Mouse (Mus musculus): ENCODE measurements around the gene Il12rb2. TPM values are rescaled to one million over a fixed set of nuclear protein-coding genes. Genes with fewer than 3 reads are reported as not detected.
A peak's percentile ranks its signal among the peaks of the same experiment; 100 is the strongest.

Il12rb2 gene
- total RNA-seq (2014; fragmentation: Nextera tagmentation) (3.1 and 4.7 TPM in 2 replicates), total RNA-seq (2017) (0.27 and 0.29 TPM in 2 replicates), polyA plus RNA-seq (2012) (0.10 and 0.15 TPM in 2 replicates)

DNA sequence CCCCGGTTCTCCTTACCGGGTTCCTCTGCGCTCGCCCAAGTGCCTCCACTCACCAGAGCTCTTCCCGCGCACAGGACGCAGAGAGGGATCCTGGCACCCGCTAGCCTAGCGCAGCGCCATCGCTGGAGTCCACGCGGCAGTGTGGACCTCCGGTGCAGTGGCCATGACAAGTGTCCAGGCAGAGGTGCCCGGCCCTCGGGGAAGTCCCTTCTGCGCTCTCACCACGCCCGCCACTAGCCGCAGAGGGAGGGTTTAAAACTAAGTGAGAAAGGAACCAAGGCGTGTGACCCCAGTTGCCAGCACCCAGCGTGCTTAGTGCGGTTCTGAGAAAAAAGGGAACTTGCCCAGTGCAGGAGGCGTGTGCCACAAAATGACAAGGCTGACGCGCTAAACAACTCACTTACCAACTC lies at the start of gene Il12rb2:
TSS of gene Il12rb2 (minus strand) at position 207 of the 410 bp plus-strand sequence.
- Histone ChIP-seq H3K27me3 (ENCODE audit: insufficient read depth, low read length) (peaks cover 6% of the 10 kb centered on the region; the same call in 1 of the 2 replicates), H3K4me3 (ENCODE audit: low read depth, low read length) (peak within 1 kb of the TSS; percentile 49; the same call in 1 of the 2 replicates), H3K9me3 (replicated peaks) (0 out of 2 replicates have a peak, but pooled peaks cover 3% of the 10 kb centered on the region), H3K36me3 (replicated peaks) (no peaks in the 10 kb centered on the region), H3K4me1 (ENCODE audit: insufficient read depth, low read depth, low read length) (peaks cover 10% of the 10 kb centered on the region)
- ATAC-seq (ENCODE audit: extremely low read depth, insufficient number of reproducible peaks, low FRiP score, poor library complexity, severe bottlenecking): peak; percentile 49
- TF ChIP-seq TAL1 (conservative IDR thresholded peaks at IDR 0.05; ENCODE audit: low read depth, low read length) (no peak), GATA1 (IDR thresholded peaks at IDR 0.05; ENCODE audit: borderline replicate concordance, low read length) (no peak), GATA2 (IDR thresholded peaks at IDR 0.05; ENCODE audit: borderline replicate concordance, low read depth, low read length) (no peak), POLR2AphosphoS5 (IDR thresholded peaks at IDR 0.05; ENCODE audit: insufficient replicate concordance, low read depth, low read length) (no peak), CTCF (IDR thresholded peaks at IDR 0.05; ENCODE audit: low read depth, low read length) (no peak)
- peak; percentile 4 for DNase-seq (ENCODE audit: low spot score)

DNA sequence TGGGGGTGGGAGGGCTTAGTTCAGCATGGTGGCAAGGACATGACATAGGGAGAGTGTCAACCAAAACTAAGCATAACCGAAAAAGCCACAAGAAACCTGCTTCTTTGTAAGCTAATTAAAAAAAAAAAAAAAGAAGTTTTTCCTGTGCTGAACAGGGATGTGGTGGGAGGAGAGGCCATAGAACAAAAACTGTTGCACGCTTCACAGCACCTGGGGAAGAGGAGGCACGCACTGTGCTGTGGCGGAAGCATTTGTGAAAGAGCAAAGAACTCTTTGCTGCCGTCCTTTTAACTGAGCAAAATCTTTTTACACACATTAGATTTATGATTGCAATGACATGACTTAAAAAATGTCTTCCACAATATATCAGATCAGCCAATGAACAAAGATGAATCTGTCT lies 45.8 kb upstream of the Il12rb2 start:
- ATAC-seq (ENCODE audit: extremely low read depth, insufficient number of reproducible peaks, low FRiP score, poor library complexity, severe bottlenecking) (no peak), DNase-seq (ENCODE audit: low spot score) (no peak)
- Histone ChIP-seq H3K4me3 (ENCODE audit: low read depth, low read length) (no peak overlapping the region), H3K36me3 (replicated peaks) (no peaks in the 10 kb centered on the region), H3K9me3 (replicated peaks) (no peaks in the 10 kb centered on the region), H3K4me1 (ENCODE audit: insufficient read depth, low read depth, low read length) (no peaks in the 10 kb centered on the region), H3K27me3 (ENCODE audit: insufficient read depth, low read length) (peaks cover 10% of the 10 kb centered on the region; the same call in 1 of the 2 replicates)
- TF ChIP-seq CTCF (IDR thresholded peaks at IDR 0.05; ENCODE audit: low read depth, low read length) (no peak), GATA2 (IDR thresholded peaks at IDR 0.05; ENCODE audit: borderline replicate concordance, low read depth, low read length) (no peak)

DNA sequence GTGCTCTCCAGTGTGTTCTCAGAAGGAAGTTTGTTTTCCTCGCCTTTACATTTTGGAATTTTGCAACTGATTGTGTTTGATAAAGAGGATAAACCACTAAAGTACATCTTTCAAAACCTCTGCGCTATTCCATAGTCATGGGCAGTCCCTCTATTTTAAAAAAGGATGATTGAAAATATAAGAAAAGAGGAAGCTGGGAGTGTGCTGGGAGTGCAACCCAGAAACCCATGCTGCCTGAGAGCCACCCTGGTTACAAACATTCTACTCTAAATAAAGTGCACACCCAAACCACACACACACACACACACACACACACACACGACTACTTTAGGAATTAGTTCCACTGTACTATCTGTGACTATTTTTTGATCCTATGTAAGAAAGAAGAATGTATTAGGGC lies 40.6 kb upstream of the Il12rb2 start:
- no peaks in the 10 kb centered on the region for H3K36me3 ChIP-seq (replicated peaks)
- no peaks in the 10 kb centered on the region; the same call in none of the 2 replicates for H3K27me3 ChIP-seq (ENCODE audit: insufficient read depth, low read length)
- no peak overlapping the region for H3K4me3 ChIP-seq (ENCODE audit: low read depth, low read length)
- no peaks in the 10 kb centered on the region for H3K4me1 ChIP-seq (ENCODE audit: insufficient read depth, low read depth, low read length)
- ATAC-seq (ENCODE audit: extremely low read depth, insufficient number of reproducible peaks, low FRiP score, poor library complexity, severe bottlenecking) (no peak), DNase-seq (ENCODE audit: low spot score) (no peak)
- TF ChIP-seq GATA2 (IDR thresholded peaks at IDR 0.05; ENCODE audit: borderline replicate concordance, low read depth, low read length): no peak
- TF ChIP-seq CTCF (IDR thresholded peaks at IDR 0.05; ENCODE audit: low read depth, low read length): no peak
- TF ChIP-seq TAL1 (conservative IDR thresholded peaks at IDR 0.05; ENCODE audit: low read depth, low read length): no peak
- TF ChIP-seq GATA1 (IDR thresholded peaks at IDR 0.05; ENCODE audit: borderline replicate concordance, low read length): no peak
- no peak for TF ChIP-seq POLR2AphosphoS5 (IDR thresholded peaks at IDR 0.05; ENCODE audit: insufficient replicate concordance, low read depth, low read length)
- H3K9me3 ChIP-seq (replicated peaks): no peaks in the 10 kb centered on the region

DNA sequence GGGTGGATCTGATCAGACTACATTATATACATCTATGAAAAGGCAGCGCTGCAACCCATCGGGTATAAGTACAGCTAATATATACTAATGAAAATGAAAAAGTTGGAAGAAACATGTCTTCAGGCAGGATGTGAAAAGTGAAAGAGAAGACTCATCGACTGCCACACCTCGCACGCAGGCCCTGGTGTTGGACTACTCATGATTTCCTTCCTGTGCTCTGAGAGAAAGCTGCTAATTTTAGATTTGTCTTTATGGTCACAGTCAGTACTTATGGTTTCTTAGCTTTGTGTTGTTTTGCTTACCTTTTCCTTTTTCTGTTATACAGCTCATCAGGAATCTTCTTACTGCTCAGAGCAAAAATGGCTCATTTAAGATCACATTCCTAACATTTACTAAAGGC lies 39.3 kb upstream of the Il12rb2 start:
- no peaks in the 10 kb centered on the region for H3K36me3 ChIP-seq (replicated peaks)
- no peaks in the 10 kb centered on the region; the same call in 1 of the 2 replicates for H3K27me3 ChIP-seq (ENCODE audit: insufficient read depth, low read length)
- no peaks in the 10 kb centered on the region for H3K9me3 ChIP-seq (replicated peaks)
- no peak for TF ChIP-seq TAL1 (conservative IDR thresholded peaks at IDR 0.05; ENCODE audit: low read depth, low read length)
- no peak for TF ChIP-seq POLR2AphosphoS5 (IDR thresholded peaks at IDR 0.05; ENCODE audit: insufficient replicate concordance, low read depth, low read length)
- no peak for TF ChIP-seq GATA2 (IDR thresholded peaks at IDR 0.05; ENCODE audit: borderline replicate concordance, low read depth, low read length)
- TF ChIP-seq CTCF (IDR thresholded peaks at IDR 0.05; ENCODE audit: low read depth, low read length): no peak
- no peak for TF ChIP-seq GATA1 (IDR thresholded peaks at IDR 0.05; ENCODE audit: borderline replicate concordance, low read length)
- DNase-seq (ENCODE audit: low spot score) (no peak), ATAC-seq (ENCODE audit: extremely low read depth, insufficient number of reproducible peaks, low FRiP score, poor library complexity, severe bottlenecking) (no peak)
- no peak overlapping the region for H3K4me3 ChIP-seq (ENCODE audit: low read depth, low read length)
- no peaks in the 10 kb centered on the region for H3K4me1 ChIP-seq (ENCODE audit: insufficient read depth, low read depth, low read length)

DNA sequence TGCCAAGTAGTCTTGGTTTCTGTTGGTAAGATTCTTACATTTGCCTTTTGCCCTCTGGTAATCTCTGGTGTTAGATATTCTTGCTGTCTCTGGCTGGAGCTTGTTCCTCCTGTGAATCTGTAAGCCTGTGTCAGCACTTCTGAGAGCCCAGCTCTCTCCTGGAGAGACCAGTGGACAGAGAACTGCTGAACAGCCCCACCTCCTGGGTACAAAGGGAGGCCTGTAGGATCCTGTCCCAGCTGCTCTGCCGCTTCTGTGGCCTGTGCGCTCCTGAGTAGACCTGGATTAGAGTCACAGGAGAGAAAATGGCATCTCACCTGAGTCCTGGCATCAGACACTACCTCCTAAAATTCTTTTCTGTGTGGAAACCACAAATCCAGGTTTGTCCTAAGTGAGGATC lies 37.4 kb upstream of the Il12rb2 start:
- DNase-seq (ENCODE audit: low spot score) (no peak), ATAC-seq (ENCODE audit: extremely low read depth, insufficient number of reproducible peaks, low FRiP score, poor library complexity, severe bottlenecking) (no peak)
- TF ChIP-seq TAL1 (conservative IDR thresholded peaks at IDR 0.05; ENCODE audit: low read depth, low read length): no peak
- no peak for TF ChIP-seq GATA2 (IDR thresholded peaks at IDR 0.05; ENCODE audit: borderline replicate concordance, low read depth, low read length)
- Histone ChIP-seq H3K4me3 (ENCODE audit: low read depth, low read length) (no peak overlapping the region), H3K36me3 (replicated peaks) (no peaks in the 10 kb centered on the region), H3K27me3 (ENCODE audit: insufficient read depth, low read length) (no peaks in the 10 kb centered on the region; the same call in 1 of the 2 replicates), H3K9me3 (replicated peaks) (no peaks in the 10 kb centered on the region), H3K4me1 (ENCODE audit: insufficient read depth, low read depth, low read length) (no peaks in the 10 kb centered on the region)

DNA sequence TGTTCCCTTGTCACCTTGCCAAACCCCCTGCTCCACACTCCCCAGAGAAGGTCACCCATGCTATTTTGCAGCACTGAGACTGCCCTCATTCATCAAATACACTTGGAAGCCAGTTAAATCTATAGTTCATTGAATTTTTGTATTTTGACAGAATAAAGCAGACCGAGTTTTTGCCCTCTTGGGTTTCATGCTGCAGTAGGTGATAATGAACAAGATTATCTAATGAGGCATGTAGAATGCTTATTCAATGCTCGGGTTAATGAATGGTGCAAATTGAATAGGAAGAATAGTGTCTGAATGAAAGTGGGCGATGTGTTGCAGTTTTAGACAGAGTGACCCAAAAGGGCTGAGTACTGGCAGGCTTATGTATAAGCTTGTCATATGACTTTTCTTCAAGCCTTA lies 29.3 kb upstream of the Il12rb2 start:
- DNase-seq (ENCODE audit: low spot score): no peak
- TF ChIP-seq GATA1 (IDR thresholded peaks at IDR 0.05; ENCODE audit: borderline replicate concordance, low read length) (no peak), POLR2AphosphoS5 (IDR thresholded peaks at IDR 0.05; ENCODE audit: insufficient replicate concordance, low read depth, low read length) (no peak), GATA2 (IDR thresholded peaks at IDR 0.05; ENCODE audit: borderline replicate concordance, low read depth, low read length) (no peak), CTCF (IDR thresholded peaks at IDR 0.05; ENCODE audit: low read depth, low read length) (no peak), TAL1 (conservative IDR thresholded peaks at IDR 0.05; ENCODE audit: low read depth, low read length) (no peak)
- no peaks in the 10 kb centered on the region for H3K36me3 ChIP-seq (replicated peaks)
- no peak overlapping the region for H3K4me3 ChIP-seq (ENCODE audit: low read depth, low read length)
- H3K27me3 ChIP-seq (ENCODE audit: insufficient read depth, low read length): no peaks in the 10 kb centered on the region; the same call in 1 of the 2 replicates
- H3K4me1 ChIP-seq (ENCODE audit: insufficient read depth, low read depth, low read length): no peaks in the 10 kb centered on the region
- no peak for ATAC-seq (ENCODE audit: extremely low read depth, insufficient number of reproducible peaks, low FRiP score, poor library complexity, severe bottlenecking)
- no peaks in the 10 kb centered on the region for H3K9me3 ChIP-seq (replicated peaks)

DNA sequence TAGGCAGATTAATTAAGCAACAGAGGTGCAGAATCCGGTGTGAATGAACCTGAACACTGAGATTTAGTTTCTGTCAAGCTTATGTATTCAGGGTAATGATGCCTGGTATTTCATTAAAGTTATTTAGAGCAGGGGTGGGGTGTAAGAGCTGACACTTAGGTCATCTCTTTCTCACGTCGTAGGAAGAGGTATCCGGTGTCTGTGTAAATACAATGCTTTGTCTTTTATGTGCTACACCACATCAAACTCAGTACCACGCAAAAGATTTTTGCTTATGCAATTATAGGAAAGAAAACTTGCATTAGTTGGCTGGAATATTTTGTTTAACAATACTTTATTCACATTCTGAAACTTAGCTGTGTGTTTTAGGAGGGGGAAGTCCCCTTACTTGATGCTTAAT lies 23.6 kb upstream of the Il12rb2 start:
- no peak for ATAC-seq (ENCODE audit: extremely low read depth, insufficient number of reproducible peaks, low FRiP score, poor library complexity, severe bottlenecking)
- no peak for DNase-seq (ENCODE audit: low spot score)

More for the DNA sequence above, 23.6 kb upstream of the Il12rb2 start:
- Histone ChIP-seq H3K27me3 (ENCODE audit: insufficient read depth, low read length) (no peaks in the 10 kb centered on the region), H3K4me1 (ENCODE audit: insufficient read depth, low read depth, low read length) (no peaks in the 10 kb centered on the region), H3K4me3 (ENCODE audit: low read depth, low read length) (no peak overlapping the region), H3K36me3 (replicated peaks) (no peaks in the 10 kb centered on the region), H3K9me3 (replicated peaks) (no peaks in the 10 kb centered on the region)
- TF ChIP-seq POLR2AphosphoS5 (IDR thresholded peaks at IDR 0.05; ENCODE audit: insufficient replicate concordance, low read depth, low read length): no peak
- TF ChIP-seq GATA2 (IDR thresholded peaks at IDR 0.05; ENCODE audit: borderline replicate concordance, low read depth, low read length): no peak
- no peak for TF ChIP-seq GATA1 (IDR thresholded peaks at IDR 0.05; ENCODE audit: borderline replicate concordance, low read length)
- TF ChIP-seq CTCF (IDR thresholded peaks at IDR 0.05; ENCODE audit: low read depth, low read length): no peak
- TF ChIP-seq TAL1 (conservative IDR thresholded peaks at IDR 0.05; ENCODE audit: low read depth, low read length): no peak

Measured in G1E (cell line).